Mouse (Mus musculus) c-Kit-positive CD71-positive TER-119-positive erythroid progenitor cells, embryonic 14.5 days (primary cell): Measurements from ENCODE around the gene Scamp4.
"Not testable (repeated sequence)": the region's sequence is repeated elsewhere in the genome, so short reads cannot be mapped to it uniquely, and the experiment has no call there.

ENCODE experiments used
- DNase-seq: peaks from one replicate; pipeline ENCODE4 v3.0.0-alpha.2; 2013; ENCODE audit warnings: low spot score

Gene Scamp4

GRCm38 (mm10) chr10:80578131-80578750 is 24.4 kb upstream of the Scamp4 start:
- peak; percentile 87 for DNase-seq

DNA sequence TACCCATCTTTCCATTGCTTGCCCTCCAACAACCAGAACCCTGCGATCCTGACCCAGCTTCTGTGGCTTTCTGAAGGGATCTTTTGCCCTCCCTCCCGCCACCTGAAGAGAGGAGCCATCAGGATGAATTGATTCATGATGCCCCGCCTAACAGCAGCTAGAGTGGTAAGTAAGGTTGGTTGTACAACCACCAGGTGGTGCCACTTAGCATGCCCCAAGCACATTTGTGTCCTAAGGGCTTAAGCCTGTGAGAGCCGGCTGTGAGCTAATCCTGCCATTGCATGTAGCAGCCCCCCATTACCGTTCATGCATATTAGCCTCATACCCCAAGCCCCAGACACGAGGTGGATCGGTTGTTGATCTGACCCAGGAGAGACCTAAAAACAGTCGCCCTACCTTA is 23.8 kb upstream of the Scamp4 start:
- DNase-seq, result peak; percentile 91

GRCm38 (mm10) chr10:80583047-80583446 is 19.6 kb upstream of the Scamp4 start:
- DNase-seq, result no peak

GRCm38 (mm10) chr10:80584045-80584488 is 18.6 kb upstream of the Scamp4 start:
- peak; percentile 28 for DNase-seq

GRCm38 (mm10) chr10:80584642-80585552 is 17.8 kb upstream of the Scamp4 start:
- no peak for DNase-seq

- no peak for DNase-seq
Measured at GRCm38 (mm10) chr10:80585581-80585980, 17.1 kb upstream of the Scamp4 start.

- no peak for DNase-seq
Measured at GRCm38 (mm10) chr10:80586407-80587304, 16.0 kb upstream of the Scamp4 start.

GRCm38 (mm10) chr10:80587305-80587657 is 15.4 kb upstream of the Scamp4 start:
- no peak for DNase-seq

DNA sequence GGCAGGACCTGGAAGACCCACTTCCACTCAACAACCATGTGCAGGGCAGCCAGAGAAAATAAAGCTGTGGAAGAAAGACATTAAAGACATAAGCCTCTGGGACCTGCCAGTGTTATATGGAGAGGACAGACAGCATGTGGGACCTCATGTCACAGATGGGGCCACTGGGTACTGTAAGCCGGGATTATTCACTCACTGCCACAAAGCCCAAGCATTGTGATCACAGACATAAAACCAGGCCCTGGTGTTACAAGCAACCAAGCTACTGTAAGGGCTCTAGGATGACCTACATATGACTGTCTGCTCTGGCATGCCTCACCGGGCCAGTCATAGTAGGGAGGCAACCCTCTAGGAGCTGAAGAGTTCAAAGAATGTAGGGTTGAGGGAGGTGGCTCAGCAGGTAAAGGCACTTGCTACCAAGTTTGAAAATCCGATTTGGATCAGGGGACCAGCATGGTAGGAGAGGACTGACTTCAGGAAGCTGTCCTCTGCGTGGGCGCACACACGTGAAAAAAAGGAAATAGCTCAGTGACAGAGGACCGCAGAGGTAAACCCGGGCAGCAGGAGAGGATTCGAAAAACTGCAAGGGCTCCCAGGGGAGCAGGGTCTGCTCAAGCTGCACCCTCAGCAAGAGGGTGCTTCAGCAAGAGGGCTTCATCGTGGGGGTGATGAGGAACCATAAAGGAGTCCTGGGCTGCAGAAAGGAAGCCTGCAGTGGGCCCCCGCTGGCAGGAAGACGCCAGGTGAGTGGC is 13.4 kb upstream of the Scamp4 start:
- peak; percentile 21 for DNase-seq

DNA sequence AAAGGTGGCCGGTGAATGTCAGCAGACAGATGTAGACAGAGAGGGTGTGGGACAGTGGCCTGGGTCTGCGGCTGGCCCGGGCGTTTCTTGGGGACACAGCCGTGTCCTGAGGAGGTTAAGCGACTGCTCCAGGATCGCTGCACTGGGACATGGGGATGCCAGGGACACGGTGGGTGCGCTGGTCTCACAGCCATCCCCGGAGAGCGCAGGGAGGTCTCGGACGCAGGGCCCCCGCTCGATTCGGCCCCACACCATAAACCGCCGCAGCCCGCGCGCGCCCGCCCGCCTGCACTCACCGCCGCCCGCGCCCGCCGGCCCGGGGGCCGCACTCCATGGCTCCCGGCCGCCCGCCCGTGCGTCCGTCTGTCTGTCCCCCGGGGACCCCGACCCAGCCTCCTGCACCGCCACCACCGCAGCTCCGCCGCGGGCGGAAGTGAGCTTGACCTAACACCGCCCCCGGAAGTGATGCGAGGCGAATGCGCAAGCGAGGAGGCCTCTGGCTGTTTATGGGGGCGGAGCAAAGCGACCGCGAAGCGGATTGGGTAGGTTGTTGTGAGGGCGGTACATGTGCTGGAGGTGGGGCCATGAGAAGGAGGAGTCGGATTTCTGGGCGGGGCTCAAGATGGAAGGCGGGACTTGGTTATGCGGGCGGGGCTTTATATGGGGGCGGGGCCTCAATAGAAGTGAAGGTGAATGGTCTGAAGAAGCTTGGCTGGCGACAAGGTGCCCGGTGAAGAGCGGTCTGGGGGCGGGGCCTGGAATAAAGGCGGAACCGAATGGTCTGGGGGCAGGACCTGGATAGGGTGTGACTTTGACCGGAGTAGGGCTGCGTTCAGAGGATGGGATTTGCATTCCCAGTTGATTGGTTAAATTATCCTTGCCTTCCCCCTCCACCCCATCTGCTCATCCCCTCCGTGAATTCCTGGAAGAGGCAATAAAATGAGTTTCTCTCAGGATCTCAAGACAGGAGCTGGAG is 12.5 kb upstream of the Scamp4 start, which contains the start of gene Abhd17a:
Gene Abhd17a, minus strand, starts transcription at position 463 of the 976 bp plus-strand sequence.
- DNase-seq, result peak; percentile 98

DNA sequence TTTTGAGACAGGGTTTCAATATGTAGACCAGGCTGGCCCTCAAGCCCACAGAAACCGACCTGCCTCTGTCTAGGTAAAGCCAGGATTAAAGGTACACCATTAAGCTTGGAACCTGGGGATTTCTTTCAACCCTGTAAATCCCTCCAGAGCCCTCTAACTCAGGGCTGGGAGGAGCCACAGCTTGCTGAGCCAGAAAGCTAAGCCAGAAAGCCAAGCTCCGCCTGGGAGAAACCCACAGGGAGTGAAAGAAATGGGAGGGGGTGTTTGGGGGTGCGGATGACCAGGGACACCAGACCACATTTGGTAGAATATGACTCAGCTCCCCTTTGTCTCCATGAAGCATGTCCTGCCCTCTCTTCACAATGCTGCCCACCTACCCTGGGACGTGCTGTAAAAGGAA is 6.4 kb upstream of the Scamp4 start:
- no peak for DNase-seq

DNA sequence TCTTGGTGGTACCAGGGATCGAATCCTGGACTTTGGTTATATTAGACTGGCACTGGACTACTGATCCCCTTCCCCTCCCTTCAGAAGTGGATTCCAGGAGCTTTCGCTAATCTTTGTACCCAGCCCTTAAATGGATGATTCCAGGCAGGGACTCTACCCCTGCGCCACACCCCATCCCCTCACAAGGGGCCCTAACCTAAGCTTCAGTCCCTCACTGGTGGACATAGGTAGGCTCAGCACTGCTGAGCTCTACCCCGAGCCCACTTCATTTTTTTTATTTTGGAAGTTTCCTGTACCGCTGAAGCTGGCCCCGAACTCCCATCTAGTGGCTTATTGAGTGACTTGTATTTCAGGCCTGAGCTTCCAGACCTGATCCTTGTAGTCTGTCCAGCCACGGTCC is 692 bp downstream of the Scamp4 start:
- DNase-seq, result no peak

DNA sequence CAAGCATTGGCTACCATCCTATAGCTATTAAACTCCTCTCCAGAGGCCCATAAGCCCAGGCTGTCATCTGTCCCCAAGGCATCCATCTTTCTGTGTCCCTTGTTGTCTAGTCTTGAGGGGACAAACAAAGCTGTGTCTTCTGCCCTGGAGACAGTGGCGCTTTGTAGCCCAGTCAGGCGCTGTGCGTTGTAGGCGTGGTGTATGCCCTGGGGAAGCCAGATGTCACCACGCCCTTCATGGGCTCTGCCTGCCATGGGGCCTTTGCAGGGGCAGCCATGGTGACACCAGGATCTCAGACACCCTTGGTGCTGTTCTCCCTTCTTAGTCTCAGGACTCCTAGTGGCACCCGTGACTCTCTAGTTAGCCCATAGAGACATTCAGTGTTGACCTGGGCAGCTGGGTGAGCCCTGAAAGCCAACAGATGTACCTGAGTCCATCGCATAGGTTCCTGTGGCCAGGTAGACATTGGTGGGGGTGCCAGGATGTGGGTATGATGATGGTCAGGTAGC is 1.4 kb downstream of the Scamp4 start:
- peak; percentile 84 for DNase-seq

- no peak for DNase-seq
Measured at GRCm38 (mm10) chr10:80604988-80605387, 2.3 kb downstream of the Scamp4 start.

DNA sequence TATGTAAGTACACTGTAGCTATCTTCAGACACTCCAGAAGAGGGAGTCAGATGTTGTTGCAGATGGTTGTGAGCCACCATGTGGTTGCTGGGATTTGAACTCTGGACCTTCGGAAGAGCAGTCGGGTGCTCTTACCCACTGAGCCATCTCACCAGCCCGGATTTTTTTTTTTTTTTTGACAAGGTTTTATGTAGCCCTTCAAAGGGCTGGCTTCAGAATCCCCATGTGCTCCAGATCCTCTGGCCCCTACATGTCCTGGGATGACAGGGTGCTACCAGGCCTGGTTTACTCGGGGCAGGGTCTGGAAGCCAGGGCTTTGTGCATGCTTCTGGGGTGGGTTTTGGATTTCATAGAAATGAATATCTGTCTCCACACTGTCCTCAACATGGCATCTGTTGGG is 3.0 kb downstream of the Scamp4 start, which contains the start of gene Gm49322:
Gene Gm49322, plus strand, starts transcription at position 301 of the 400 bp plus-strand sequence.
- DNase-seq, result not testable (repeated sequence)

DNA sequence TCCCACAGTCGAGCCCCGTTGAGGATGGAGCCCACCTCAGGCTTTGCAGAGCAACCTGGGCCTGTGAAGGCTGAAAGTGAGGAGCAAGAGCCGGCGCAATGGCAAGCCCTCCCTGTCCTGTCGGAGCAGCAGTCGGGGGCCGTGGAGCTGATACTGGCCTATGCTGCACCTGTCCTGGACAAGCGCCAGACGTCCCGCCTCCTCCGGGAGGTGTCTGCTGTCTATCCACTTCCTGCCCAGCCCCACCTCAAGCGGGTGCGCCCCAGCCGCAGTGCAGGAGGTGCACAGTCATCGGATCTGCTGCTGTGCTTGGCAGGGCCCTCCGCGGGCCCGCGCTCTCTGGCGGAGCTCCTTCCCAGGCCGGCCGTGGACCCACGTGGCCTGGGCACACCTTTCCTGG is 3.6 kb downstream of the Scamp4 start:
- DNase-seq, result no peak

GRCm38 (mm10) chr10:80606737-80607350 is 4.2 kb downstream of the Scamp4 start:
- DNase-seq, result no peak

DNA sequence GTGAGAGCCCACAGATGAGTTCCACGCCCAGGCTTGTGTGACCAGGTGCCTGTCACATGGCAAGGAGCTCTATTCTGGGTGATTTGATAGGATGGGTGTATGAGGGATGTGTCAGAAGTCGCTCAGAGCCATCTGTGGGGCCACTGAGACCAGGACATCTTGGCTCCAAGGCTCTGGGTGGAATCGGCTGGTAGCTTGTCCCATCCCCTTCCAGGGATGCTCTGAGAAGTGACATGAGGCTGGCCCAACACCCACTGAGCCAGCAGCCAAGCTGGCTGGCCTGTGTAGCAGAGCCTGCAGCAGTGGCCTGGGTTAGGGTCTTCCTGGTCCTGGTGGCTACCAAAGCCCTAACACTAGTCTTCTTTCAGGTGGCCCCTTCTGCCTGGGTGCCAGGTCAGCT is 5.8 kb downstream of the Scamp4 start:
- no peak for DNase-seq

GRCm38 (mm10) chr10:80609269-80609924 is 6.7 kb downstream of the Scamp4 start:
- DNase-seq, result no peak
